Mouse (Mus musculus): ENCODE data around the gene Znhit2.

Gene Znhit2

DNA sequence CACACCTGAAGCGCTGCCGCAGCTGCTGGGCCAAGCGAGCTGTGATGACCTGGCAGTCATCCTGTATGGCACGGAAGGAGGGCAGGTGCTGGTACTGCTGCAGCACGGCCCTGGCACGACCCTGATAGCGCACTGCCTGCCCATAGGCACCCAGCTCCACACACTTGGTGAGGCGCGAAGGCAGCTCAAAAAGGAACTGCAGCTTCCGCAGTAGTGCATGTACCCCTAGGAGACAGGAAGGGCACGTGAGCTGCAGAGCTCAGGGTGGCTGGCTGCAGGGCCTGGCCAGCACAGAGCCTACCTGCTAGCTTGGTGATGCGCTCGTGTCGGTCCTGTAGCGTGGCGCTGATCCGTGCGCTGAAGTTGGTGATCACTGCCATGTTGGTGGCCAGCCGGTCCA lies 10.3 kb downstream of the Znhit2 start:
- peak; percentile 40 for DNase-seq (ENCODE audit: low read depth, low spot score)

DNA sequence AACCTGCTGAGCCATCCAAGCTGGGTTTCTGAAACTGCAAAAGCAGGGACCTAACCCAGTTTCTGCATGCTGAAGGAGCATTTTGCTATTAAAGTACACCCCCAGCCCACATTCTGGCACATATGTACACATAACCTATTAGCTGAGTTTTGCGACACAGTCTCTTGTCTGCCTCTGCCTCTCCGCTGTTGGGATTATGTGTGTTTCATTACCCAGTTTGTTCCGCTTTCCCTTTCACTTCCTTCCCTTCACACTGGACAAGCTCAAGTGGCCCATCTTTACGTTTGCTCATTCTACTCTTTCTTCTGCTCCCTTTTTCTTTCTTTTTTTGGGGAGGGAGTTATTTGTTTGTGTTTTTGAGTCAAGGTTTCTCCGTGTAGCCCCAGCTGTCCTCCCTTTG lies 12.9 kb downstream of the Znhit2 start:
- no peak for DNase-seq (ENCODE audit: low read depth, low spot score)

DNA sequence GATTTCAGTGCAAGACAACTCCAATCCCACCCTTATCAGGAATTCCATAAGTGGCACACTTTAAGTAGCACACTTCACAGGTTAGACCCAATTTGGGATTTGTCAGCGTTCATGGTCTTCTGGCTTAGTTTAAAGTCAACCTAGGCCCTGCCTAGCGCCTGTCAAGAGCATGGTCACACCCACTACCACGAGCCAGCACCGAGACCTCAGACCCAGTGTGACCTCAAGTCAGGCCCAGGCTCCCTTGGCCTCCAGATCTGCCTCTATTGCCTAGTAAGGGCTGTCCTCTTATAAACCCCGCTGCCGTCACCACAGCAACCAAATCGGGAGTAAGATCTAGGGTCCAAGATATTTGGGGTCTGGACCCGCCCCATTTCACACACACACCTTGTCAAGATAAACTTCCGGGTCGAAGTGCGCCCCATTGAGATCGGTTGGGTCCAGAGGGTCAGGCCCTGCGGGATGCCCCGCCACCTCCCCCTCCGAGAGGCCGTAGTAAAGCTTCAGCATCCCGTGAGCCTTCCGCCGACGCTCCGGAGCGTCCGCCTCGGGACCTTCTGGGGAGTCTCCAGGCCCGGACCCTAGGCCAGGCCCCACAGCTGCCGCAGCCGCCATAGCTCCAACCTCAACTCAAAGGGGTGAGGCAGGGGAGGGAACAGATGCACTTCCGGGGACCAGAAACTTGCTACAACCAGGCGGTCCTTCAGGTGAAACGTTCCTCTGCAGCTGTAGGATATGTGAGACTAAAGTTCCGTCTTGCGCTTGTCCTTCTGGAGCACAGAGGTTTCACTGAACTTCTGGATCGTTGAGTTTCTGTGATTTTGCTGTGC lies 15.8 kb downstream of the Znhit2 start, which contains the start of gene Vps51:
TSS of gene Vps51 (minus strand) at position 668 of the 830 bp plus-strand sequence.
- peak; percentile 93 for DNase-seq (ENCODE audit: low read depth, low spot score)

DNA sequence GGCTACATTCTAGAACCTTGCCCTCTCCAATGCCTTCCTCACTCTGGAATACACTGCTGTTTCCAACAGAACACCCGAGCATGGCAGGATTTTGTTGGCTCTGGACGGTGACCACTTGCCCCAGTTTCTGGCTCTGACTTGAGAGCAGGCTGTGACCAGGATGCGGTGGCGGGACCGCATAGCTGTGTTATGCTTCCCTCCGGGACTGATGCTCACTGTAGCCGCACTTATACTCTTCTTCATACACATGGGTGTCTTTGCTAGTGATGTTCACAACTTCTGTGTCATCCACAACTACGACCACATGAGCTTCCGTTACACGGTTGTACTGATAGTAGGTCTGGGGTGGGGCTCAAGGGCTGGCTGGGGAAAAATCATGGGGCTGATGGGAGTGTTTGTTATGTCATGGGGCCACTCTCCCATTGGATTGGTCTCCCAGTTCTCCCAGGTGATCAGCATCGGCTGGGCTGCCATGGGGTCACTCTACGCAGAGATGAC lies 19.0 kb downstream of the Znhit2 start, which contains the start of gene Tmem262:
TSS of gene Tmem262 (plus strand) at position 51 of the 498 bp plus-strand sequence.
- DNase-seq (ENCODE audit: low read depth, low spot score) = no peak

DNA sequence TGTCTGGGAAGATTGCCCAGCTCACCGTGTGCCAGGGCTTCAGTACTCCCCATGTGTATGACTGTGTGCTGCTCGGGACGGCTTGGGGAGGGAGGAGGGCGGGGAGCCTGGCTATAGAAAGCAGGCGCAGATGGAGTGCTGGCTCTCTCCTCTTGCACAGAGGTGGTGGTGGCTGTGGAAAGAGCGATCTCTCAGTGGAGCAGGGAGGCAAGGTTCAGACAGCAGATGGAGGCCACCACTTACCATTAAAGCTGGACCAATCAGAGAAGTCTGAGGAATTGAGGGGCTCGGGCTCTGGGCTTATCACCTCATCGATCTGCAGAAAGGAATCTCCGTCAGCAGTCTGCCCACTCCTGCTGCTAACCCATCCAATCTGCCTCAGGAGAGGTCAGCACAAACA lies 21.2 kb downstream of the Znhit2 start, which contains the start of gene Gm28374:
TSS of gene Gm28374 (minus strand) at position 101 of the 400 bp plus-strand sequence.
- DNase-seq (ENCODE audit: low read depth, low spot score) = no peak

DNA sequence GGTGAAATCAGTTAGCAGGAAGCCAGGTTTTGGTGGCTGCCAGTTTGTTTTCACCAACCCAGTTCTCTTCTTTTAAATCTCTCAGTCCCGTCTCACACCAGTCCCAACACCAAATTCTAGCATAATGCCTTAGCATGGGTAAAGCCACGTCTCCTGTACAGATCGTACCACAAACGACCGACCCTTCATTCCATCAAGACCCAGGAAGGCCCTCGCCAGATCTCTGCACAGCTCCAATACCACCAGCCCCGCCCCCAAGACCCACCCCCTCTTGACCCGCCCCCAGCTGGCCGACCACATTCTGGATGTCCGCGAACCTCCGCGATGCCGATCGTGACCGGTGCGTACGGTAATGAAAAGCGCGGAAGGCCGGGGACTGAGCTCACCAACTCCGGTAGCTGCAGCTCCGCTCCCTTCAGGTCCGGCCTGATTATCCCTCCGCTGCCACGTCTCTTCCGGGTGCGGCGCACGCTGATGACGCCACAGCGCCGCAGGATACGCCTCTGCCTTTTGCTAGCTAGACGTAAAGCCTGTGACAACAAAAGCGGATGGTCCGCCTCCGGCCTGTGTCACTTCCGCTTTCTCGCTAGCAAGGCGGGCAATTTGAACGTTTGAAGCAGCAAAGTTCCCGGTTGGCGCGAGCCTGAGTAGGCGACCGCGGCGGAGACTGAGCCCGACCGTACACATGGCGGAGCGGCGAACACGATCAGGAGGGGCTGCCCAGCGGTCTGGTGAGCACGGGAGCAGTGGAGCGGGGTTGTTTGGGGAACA lies 23.7 kb downstream of the Znhit2 start, which contains the start of the genes Zfpl1 and Cdca5:
TSS of gene Zfpl1 (minus strand) at position 479 of the 771 bp plus-strand sequence.
TSS of gene Cdca5 (plus strand) at position 506 of the 771 bp plus-strand sequence.
- DNase-seq (ENCODE audit: low read depth, low spot score) = peak; percentile 99

DNA sequence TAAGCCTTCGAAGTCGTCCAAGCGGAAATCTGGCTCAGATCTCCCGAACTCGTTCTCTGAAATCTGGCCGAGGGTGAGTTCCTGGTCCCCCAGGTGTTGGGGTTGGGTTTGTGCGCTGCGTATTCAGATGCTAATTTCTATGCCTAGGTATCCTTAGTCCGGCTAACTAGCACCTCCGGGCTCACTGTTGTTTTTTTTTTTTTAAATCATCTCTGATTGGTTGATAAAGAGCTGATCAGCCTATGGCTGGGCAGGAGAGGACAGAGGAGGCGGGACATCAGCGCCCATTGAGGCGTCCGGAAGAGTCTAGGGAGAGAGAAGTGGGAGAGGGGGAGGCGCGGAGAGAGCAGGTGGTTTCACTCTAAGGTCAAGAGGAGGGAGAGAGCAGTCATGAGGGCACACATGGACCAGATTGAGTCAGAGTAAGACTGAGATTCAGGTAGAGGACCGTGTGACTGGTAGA lies 24.5 kb downstream of the Znhit2 start:
- DNase-seq (ENCODE audit: low read depth, low spot score) = peak; percentile 86

DNA sequence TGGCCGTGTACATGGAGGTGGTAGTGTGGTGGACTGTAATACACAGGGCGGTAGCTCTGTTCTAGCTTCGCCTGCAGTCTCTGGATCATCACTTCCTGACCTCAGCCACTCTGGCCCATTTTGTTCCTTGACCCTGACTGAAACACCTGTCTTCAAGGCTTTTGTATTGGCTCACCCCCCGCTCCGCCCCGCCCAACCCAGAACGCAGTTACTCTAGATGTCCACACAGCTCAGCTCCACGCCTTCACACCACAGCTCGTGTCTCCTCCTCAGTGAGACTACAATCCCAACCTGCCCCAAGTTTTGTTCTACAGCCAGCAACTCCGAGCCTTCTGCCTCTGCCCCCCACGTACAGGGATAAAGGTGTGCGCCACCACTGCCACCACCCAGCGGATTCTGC lies 27.8 kb downstream of the Znhit2 start:
- DNase-seq (ENCODE audit: low read depth, low spot score) = no peak

DNA sequence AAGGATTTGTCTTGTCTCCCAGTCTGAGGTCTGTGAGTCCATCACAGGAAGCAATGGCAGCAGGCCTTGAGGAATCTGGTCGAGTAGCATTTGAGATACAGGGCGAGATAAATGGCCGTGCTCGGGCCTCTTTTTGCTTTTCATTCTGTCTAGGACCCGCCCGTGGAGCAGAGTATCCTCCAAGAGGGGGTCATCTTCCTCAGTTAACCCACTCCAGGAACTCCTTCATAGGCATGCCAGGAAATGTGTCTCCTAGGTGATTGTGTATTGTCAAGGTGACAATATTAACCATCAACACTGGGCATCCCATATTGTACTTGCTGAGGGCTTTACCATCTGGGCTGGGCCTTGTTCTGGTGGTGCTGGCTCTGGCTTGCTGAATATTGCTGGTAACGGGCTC lies 33.1 kb downstream of the Znhit2 start, which contains the start of gene AC131692.1:
TSS of gene AC131692.1 (plus strand) at position 301 of the 400 bp plus-strand sequence.
- DNase-seq (ENCODE audit: low read depth, low spot score) = no peak

DNA sequence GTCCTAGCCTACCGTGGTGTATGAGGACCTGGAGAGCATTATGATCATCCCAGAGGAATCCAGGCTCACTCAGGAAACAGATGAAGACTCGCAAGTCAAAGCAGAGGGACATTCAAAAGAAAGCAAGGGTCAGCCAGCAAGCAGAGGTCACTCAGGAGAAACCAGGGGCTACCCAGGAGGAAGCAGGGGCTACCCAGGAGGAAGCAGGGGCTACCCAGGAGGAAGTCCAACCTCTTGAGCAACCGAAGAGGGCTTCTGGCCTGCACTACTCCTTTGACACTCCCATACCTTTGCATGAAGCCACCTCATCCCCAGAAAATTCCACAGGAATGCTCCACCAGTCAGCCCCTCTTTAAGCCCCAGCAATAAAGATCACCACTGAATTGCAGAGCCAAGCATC lies 36.9 kb downstream of the Znhit2 start:
- no peak for DNase-seq (ENCODE audit: low read depth, low spot score)

DNA sequence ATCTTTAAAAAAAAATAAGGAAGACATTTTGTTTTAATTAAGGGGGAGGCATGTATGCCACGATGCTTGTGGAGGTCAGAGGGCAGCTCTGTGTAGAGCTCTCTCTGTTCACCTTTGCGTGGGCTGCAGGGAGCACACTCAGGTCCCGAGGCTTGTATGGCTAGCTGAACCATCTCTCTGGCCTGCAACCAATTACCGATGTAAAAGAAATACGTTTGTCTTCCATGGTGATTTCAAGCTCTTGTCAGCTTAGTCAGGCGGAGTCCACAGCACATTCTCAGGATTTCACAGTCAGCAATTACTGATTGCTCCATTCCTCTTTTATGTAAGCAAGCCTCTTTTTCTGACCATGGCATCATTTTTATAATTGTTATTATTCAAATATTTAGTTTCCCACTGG lies 40.2 kb downstream of the Znhit2 start:
- no peak for DNase-seq (ENCODE audit: low read depth, low spot score)

DNA sequence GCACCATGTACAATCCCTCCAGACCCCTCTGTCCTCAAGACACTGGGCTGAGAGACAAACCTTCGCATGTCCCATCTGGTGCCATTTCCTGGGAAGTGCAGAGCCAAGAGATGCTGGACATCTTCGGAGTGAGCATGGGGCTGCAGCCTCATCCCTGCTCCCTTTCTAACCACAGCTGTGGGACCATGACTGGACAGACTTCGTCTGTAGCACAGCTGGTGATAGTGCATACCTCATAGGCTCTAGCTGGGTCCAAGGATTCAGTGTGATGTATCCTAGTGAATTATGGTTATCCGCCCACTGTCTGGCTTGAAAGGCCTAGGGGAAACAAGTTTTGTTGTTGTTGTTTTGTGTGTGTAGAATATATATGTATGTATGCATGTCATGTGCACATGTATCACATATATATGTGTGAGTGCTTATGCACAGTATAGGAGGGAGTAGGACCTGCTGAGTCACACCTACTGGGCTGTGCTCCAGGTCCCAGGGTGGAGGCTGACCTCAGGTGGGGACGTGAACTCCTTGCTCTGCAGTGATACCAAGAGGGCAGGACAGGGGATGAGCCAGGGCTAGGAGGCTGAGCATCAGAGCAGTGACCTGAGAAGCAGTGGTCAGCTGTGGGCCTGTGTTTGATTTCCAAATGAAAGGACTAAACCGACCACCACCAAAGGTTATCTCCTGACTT lies 41.3 kb downstream of the Znhit2 start:
- no peak for DNase-seq (ENCODE audit: low read depth, low spot score)

DNA sequence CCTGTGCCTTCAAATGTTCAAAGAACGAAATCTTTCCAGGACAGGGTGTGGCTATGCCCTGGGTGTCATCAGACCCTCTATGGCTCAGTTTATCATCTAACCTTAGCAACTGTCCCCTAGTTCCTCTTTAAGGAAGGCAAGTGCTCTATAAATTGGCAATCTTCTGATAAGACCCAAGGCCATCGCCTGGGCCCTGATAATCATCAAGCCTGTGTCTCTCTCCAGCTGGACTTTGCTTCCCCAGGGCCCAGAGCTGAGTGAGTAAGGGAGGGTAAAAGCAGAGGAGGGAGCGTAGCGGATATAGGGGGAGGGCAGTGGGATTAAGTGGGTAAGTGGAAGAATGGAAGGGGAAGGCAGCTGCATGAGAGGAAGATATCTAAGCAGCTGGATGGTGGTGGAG lies 43.5 kb downstream of the Znhit2 start:
- DNase-seq (ENCODE audit: low read depth, low spot score) = no peak

DNA sequence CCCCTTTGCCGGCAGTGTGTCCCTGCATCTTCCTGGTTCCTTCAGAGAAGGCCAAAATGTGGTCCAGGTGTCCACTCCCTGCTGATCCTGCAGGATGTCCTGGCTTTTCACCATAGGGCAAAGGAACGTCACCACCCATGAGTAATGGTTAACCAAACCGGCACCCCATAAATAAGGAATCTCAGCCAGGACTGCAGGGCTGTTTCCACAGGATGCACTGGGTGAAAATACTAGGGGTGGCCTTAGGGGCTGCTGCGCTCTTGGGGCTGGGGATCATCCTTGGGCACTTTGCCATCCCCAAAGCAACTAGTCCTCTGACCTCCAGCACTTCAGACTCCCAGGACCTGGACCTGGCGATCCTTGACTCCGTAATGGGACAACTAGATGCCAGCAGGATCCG lies 44.6 kb downstream of the Znhit2 start, which contains the start of gene Naaladl1:
TSS of gene Naaladl1 (plus strand) at position 197 of the 400 bp plus-strand sequence.
- no peak for DNase-seq (ENCODE audit: low read depth, low spot score)

Measured in CD4-positive helper T cell, adult 2 months (primary cell).